Mouse (Mus musculus) G1E (cell line): ENCODE results near the gene Khdc4.

Source experiments
- CTCF ChIP-seq: IDR thresholded peaks from 2 replicates; pipeline ENCODE4 v1.5.1; 2012; ENCODE audit warnings: low read depth, low read length, inconsistent platforms, mixed read lengths
- POLR2AphosphoS5 ChIP-seq: IDR thresholded peaks from 2 replicates; pipeline ENCODE4 v1.6.1; 2012; ENCODE audit warnings: low read depth, low read length, inconsistent platforms; ENCODE audit not compliant: insufficient replicate concordance
- TAL1 ChIP-seq: conservative IDR thresholded peaks from 2 replicates; pipeline ENCODE4 v1.6.1; 2012; ENCODE audit warnings: low read depth, low read length, inconsistent platforms, mixed read lengths

DNA sequence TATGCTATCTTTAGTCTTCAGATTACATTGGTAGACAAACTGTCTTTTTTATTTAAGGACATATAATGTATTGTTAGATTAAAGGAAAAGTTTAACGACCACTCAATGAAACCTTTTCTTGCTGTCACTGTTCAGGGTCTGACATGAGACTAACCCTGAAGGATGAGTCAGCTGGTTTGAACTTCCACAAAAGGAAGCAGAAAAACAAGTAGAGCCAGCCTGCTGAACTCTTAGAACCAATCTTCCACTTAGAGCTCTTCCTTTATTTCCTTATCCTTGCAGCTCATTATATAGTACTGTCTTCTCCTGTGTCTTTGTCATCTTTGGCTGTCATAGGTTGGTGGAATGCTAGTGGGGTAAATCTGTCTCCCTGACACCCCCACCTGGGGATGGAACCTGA is 32.2 kb downstream of the Khdc4 start:
- TF ChIP-seq CTCF (no peak), POLR2AphosphoS5 (no peak), TAL1 (no peak)
